Mouse (Mus musculus) hematopoietic stem cell, adult 5-6 weeks (primary cell): ENCODE measurements around the gene Cerkl. TPM values are rescaled to one million over a fixed set of nuclear protein-coding genes. Genes with fewer than 3 reads are reported as not detected.

Source experiments
- ATAC-seq, 2 experiments: fragments of 125-278 bp in 1 of 2; replicated peaks in 1 of 2; 2 replicates each; pipeline ENCODE4 v1.8.0; 2016 to 2017; ENCODE audit warnings: inconsistent platforms in 2 of 2, mild to moderate bottlenecking in 2 of 2, moderate number of reproducible peaks in 2 of 2, low read depth in 1 of 2, moderate TSS enrichment in 1 of 2; ENCODE audit not compliant: low FRiP score in 2 of 2, poor library complexity in 2 of 2, severe bottlenecking in 2 of 2, insufficient read depth in 1 of 2, low TSS enrichment in 1 of 2
- total RNA-seq: library from RNA; stranded (forward); fragments of 172-1452, 232-1000 nt; gene quantifications from 2 replicates; pipeline ENCODE4 v1.2.3, GENCODE M21; 2017

The Cerkl gene
- total RNA-seq, 1 experiment from 2014 or later: 7.8 TPM

DNA sequence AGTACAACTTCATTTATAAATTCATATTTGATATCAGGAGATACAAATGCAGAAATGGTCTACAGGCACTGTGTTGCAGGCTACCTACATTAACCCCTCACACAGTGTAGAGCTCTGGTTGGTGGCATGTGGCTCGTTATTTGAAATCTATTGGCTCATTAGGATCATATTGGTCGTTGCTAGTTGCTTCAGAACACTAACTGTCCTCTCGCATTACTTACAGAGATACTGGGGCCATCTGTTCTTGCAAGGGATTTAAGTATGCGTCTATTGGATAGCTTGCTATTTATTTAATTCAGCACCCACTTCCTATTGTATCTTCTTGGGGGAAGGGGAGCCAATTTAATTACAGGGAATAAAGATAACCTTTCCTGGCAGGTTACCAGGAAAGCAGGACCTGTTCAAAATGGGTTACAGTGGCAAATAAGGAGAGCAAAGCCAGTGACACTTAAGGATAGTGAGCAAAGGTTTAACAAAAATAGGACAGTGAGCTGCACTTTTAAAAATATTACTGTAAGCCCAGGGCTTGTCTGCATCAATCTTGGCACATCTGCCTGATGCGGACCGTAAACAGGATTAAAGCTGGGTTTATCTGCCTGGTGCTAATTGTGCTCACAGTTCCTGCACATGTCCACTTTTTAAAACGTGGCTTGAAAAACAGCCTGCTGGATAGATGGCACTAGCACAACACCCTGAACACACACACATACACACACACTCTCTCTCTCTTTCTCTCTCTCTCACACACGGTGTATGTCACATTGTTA is 57.2 kb downstream of the Cerkl start:
- ATAC-seq: no peak

GRCm38 (mm10) chr2:79398831-79399230 is 57.8 kb downstream of the Cerkl start:
- no peak for ATAC-seq

DNA sequence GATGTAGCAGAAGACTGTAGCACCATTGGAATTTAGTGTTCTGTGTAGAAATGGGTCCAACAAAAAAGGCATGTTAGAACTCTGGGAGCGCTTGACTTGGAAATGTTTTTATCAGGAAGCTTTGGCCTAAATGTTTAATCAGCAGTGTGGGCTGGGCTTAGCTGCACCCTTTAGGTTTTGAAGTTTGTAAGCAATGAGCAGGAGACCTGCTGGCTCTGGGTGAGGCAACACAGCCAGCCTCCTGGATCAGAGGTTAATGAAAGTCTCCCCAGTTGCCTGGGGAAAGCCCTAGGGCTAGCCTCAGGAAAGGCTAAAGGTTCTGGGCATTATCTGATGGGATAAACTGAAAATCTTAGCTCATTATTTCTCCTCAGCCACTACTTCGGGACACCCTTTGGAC is 58.2 kb downstream of the Cerkl start:
- ATAC-seq: no peak

- ATAC-seq: no peak
These were observed 59.5 kb downstream of the Cerkl start for GRCm38 (mm10) chr2:79397107-79397506.

DNA sequence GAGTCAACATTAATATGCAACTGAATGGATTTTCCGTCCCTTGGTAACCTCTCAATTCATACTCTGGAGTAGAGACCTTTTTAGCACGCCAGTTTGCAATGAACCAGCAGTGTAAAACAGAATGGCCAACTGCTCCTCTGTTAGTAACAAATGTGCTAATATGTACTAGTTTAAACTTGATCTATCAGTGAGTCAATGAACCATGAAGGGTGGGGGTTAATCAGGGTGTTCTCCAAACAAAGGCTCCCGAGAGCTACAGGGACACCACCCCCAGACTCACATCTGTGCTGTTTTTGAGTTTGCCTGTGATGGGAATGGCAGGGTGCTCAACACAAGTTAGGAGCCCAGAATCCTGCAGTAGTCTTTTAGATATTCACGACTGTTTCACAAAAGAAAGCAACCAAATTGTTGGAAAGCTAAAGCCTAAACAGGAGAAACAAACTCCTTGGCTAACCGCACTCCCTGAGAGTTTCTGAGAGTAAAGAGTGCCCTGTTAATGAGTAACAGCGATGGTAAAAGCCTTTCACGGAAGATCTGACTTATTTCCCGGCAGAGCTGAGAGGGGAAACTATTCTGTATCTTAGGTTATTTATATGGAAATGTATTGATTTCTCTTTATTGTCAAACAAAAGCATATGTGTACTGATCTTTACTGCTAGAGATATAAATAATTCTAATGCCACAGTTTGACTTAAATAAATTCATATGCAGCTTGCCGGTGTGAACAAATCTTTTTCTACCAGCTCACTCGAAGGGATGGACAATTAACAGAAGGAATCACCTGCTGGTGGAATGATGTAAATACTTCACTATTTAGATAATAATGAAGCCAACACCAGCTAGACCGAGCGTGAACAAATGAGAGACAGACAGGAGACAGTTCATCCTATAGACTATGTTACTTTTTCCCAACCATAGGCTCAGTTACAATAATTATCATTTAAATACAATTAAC is 77.2 kb downstream of the Cerkl start:
- no peak for ATAC-seq

DNA sequence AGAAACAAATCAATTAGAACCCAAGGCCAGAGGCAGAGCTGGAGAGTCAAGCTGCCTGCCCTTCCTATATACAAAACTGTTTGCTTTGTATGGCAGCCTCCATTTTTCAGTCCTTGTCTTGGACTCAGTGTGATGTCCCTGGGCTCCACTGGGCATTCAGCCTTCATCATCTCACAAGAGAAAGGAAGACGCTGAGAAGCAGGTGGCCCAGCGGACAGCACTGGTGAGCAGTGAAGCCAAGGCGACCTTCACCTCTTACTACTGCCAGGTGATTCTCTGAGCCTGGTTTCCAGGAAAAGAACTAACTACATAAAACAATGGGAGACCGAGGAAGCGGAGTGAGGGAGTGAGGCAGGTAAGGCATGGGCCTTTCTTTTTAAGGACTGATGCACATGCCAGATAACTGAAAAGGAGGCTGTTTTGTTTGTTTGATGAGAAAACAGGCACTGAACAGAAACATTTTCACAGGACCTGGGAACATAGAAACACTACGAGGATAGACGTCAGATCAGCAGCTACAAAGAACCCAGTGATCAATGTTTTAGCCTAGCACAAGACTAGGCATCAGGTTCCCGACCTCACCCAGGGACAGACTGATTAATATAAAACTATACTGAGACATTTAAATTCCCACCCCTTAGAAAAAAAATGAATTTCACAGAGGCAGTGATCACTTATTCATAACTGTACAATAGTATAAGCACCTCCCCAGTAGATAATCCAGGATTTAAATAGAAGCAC is 78.1 kb downstream of the Cerkl start:
- no peak for ATAC-seq

DNA sequence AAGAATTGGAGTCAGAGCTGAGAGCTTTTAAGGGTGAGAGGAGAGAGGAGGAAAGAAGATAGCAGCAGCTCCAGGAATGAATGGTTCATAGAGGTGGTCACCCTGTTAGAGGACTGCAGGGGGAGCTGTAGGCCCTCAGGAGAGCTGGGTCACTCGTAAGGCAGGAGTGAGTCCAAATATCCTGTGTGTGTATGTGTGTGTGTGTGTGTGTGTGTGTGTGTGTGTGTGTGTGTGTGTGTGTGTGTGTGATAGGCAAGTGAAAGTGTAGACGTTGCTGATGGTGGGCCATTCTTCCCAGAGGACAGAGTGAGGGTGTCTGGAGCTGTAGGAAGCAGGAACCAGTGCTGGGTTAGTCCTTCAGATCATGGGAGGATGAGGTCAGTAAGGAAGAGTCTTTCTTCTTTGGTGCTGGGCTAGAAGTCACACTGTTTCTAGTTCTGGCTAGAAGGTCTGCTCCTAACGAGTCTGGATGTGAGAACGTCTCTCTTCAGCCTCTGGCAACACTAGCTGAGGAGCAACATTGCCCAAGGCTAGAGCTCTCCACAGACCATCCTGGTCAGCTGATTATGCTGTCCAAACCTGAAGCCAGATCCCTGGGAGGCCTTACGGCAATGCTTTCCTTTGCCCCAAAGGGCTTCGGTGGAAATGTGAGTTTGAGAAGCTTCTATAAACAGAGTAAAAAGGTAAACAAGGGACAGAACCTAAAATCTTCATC is 83.9 kb downstream of the Cerkl start:
- ATAC-seq: peak; percentile 52 to 72; a peak in 2 of 4 replicates

DNA sequence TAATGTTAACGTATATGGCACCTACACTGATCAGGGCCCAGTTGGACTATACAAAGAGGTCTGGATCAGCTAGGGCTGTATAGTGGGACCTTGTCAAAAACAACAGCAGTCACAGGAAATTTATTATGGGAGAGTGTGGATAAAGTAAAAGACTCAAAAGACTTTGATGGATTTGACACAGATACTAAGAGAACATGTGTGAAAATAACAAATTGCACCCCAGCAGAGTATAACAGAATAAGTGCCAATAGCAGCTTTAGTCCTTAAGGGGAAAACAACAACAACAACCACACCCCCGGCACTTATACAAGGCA is 84.5 kb downstream of the Cerkl start:
- no peak for ATAC-seq

- ATAC-seq: no peak
These were observed 85.0 kb downstream of the Cerkl start for GRCm38 (mm10) chr2:79371326-79372153.

DNA sequence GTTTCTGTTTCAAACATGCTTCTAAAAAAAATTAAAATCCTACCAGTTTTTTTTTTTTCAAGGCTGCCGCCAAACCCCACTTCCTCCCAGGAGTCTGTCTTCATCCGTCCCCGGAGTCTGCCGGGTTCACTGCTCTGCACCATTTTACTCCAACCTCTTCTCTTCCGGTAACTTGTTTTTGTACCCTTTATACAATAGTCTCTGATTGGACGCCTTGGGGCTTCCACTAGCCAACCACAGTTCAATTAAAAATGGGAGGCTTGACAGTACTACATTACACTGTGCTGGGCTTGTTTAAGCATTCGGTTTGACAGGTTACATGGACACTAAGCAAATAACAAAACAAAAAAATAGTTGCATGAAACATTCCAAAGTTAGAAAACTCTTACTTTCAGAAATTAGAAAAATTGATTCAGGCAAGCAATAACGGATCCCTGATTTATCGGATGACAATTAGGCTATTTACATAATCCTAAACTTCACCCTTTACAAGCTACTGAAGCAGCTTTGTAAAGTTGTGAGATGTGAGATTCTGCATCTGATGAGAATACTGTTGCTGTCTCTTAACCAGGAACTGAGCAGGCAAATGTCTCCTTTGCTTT is 85.8 kb downstream of the Cerkl start:
- ATAC-seq: peak; percentile 84 to 85

DNA sequence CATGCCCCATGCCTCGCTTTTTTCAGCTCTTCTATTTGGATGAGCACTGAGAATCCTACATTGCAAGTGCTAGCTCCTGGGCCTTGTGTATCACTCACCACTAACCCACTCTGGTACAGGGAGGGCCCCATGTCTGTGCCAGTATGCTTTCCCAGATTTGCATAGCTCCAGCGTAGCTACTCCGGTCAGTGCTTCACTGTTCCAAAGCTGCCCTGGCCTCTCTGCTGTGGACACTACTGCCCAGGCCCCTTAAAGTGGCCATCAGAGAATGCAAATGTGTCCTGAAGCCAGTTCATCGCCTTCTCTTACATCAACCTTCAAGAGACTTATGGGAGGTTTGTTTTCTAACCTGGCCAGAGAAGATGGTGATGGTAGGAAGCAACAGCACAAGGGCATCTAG is 86.7 kb downstream of the Cerkl start:
- no peak for ATAC-seq

GRCm38 (mm10) chr2:79369061-79369524 is 87.5 kb downstream of the Cerkl start:
- ATAC-seq: no peak

DNA sequence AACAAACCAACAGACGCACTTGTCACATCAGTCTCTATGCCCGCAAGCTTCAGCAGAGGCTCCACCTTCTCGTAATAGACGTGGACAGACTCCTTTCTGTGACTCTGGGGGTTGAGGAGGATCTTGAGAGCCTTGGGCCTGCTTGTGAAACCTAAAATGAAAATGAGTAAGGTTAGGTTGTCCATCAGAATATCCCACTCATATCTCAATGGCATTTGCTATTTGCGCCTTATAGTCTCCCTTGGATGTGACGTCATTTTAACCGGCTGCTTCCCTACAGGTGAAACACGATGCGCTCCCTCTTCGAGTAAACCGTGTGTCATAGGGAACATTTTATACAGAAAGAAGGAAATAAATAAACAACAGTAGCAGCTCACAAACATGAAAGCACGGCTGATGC is 87.9 kb downstream of the Cerkl start:
- no peak for ATAC-seq

- ATAC-seq: 0 out of 4 replicates have a peak, but pooled peaks of 1 of the 2 experiments have one; percentile 37
These were observed 88.8 kb downstream of the Cerkl start for GRCm38 (mm10) chr2:79367451-79368450.

- no peak for ATAC-seq
These were observed 92.7 kb downstream of the Cerkl start for GRCm38 (mm10) chr2:79363920-79364319.
